Mouse (Mus musculus) ES-Bruce4 (cell line): ENCODE data around the gene Siah2.

Source experiments
- CTCF ChIP-seq: IDR thresholded peaks from one replicate; pipeline ENCODE4 v1.8.1; 2011; ENCODE audit warnings: low read depth, low read length
- EP300 ChIP-seq: IDR thresholded peaks from 2 replicates; pipeline ENCODE4 v1.6.1; 2011; ENCODE audit warnings: low read depth, low read length; ENCODE audit not compliant: insufficient read depth
- POLR2A ChIP-seq: IDR thresholded peaks from one replicate; pipeline ENCODE4 v1.8.1; 2011; ENCODE audit warnings: low read length; ENCODE audit not compliant: insufficient read depth

DNA sequence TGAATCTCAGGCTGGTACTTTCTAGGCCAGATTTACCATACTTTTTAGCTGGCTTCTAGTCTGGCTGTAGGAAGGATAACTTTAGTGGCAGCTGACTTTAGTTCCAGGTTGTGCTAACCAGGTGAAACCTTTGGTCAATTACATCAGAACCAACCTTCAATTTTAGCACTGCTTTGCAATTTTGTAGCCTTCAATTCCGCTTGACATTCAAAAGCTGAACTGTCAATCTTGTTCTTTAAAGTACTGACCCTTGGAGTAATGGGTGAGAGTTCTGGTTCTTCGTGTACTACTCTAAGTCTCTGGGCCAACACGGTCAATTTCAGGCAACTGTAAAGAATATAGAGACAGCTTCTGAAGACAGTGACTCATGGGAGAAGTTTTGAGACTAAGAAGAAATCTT, 6.8 kb downstream of the Siah2 start:
- no peak for TF ChIP-seq CTCF
- no peak for TF ChIP-seq POLR2A
- TF ChIP-seq EP300 = no peak
